Mouse (Mus musculus) C2C12 (cell line): ENCODE measurements around the gene Hoxa5. TPM values are rescaled to one million over a fixed set of nuclear protein-coding genes. Genes with fewer than 3 reads are reported as not detected.
A peak's percentile ranks its signal among the peaks of the same experiment; 100 is the strongest.

Experiments used
- H3K27me3 ChIP-seq: one replicate; pipeline ENCODE4 v1.6.1; 2011; ENCODE audit not compliant: control insufficient read depth, insufficient read depth, insufficient read length
- H3K36me3 ChIP-seq: one replicate; pipeline ENCODE4 v1.6.1; 2011; ENCODE audit not compliant: control insufficient read depth, insufficient read depth
- H3K4me3 ChIP-seq: one replicate; pipeline ENCODE4 v1.5.1; 2011; ENCODE audit warnings: mild to moderate bottlenecking, control low read depth; ENCODE audit not compliant: poor library complexity, insufficient read depth, severe bottlenecking
- H3K79me2 ChIP-seq: one replicate; pipeline ENCODE4 v1.6.1; 2011; ENCODE audit not compliant: control insufficient read depth, insufficient read depth
- H3K79me3 ChIP-seq: one replicate; pipeline ENCODE4 v1.6.1; 2011; ENCODE audit warnings: low read depth, control low read depth
- H3ac ChIP-seq: one replicate; pipeline ENCODE3; 2011; ENCODE audit warnings: low read depth; ENCODE audit not compliant: control insufficient read depth, insufficient read length
- CEBPB ChIP-seq: IDR thresholded peaks from one replicate; pipeline ENCODE4 v1.6.1; 2011; ENCODE audit warnings: low read depth, mild to moderate bottlenecking, control low read depth, moderate library complexity
- CTCF ChIP-seq: IDR thresholded peaks from one replicate; pipeline ENCODE4 v1.5.1; 2011; ENCODE audit not compliant: control insufficient read depth, insufficient read depth, insufficient read length
- FOSL1 ChIP-seq: IDR thresholded peaks from one replicate; pipeline ENCODE4 v1.8.0; 2011; ENCODE audit warnings: mild to moderate bottlenecking, low read length; ENCODE audit not compliant: poor library complexity, insufficient read depth, severe bottlenecking
- MAX ChIP-seq: IDR thresholded peaks from one replicate; pipeline ENCODE4 v1.6.1; 2011; ENCODE audit warnings: mild to moderate bottlenecking, control low read depth
- MYOD1 ChIP-seq: IDR thresholded peaks from one replicate; pipeline ENCODE4 v1.6.1; 2011; ENCODE audit warnings: low read depth; ENCODE audit not compliant: control insufficient read depth, insufficient read length
- MYOG ChIP-seq: IDR thresholded peaks from one replicate; pipeline ENCODE4 v1.6.1; 2011; ENCODE audit not compliant: control insufficient read depth, insufficient read length; ENCODE audit errors: extremely low read depth
- USF1 ChIP-seq: IDR thresholded peaks from one replicate; pipeline ENCODE4 v1.6.1; 2011; ENCODE audit warnings: low read depth, mild to moderate bottlenecking, control low read depth, moderate library complexity
- polyA plus RNA-seq: library from polyadenylated mRNA; unstranded; fragments of >200 nt; fragmentation: generic; extraction: Trizol; gene quantifications from one replicate; pipeline ENCODE4 v1.2.1, GENCODE M21; 2012; ENCODE audit warnings: missing spikeins

Hoxa5 gene
- polyA plus RNA-seq, 1 experiment: 1.5 TPM

DNA sequence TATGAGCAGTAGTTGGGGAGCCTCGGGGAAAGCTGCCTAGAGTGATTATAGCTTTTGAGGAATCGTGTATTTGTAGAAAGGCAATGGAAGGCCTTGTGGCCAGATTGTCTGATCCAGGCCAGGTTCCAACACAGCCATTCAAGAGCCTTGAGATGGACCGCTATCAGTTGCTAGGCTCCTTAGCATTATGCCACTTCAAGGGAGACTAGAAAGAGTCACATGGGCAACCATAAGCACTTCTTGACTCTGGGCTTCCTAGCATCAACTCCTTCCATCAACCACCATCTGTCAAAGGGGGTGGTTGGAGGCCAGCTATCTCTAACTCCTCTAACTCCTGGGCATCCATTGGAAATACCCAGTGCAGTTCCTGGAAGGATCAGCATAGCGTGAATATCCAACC, 45.4 kb upstream of the Hoxa5 start:
- H3K79me2 ChIP-seq: peaks cover 71% of the 10 kb centered on the region
- peak overlapping the region; percentile 14 for H3K4me3 ChIP-seq
- TF ChIP-seq CTCF (no peak), CEBPB (no peak), MAX (no peak), MYOG (no peak), MYOD1 (no peak)

DNA sequence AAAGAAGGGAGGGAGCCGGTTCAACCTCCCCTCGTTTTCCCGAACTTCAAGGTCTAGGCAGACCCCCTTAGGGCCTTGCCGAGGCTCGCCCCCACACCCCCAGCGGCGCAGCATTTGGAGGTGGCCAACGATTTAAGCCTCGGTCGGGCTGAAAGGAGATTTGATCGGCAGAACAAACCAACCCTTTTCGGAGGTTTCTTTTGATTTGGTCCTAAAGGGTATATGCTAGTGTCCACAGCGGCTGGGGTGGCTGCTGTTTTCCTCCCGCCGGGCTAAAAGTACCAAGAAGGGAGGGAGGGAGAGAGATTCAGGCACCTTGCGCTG, 45.0 kb upstream of the Hoxa5 start:
- peaks cover 49% of the 10 kb centered on the region for H3K79me3 ChIP-seq
- no peak for TF ChIP-seq CTCF
- H3K27me3 ChIP-seq: no peaks in the 10 kb centered on the region
- peak overlapping the region; percentile 14 for H3K4me3 ChIP-seq
- H3K79me2 ChIP-seq: peaks cover 76% of the 10 kb centered on the region
- peak overlapping the region; percentile 19 for H3ac ChIP-seq
- H3K36me3 ChIP-seq: peaks cover 13% of the 10 kb centered on the region

More for the DNA sequence above, 45.4 kb upstream of the Hoxa5 start:
- peaks cover 13% of the 10 kb centered on the region for H3K36me3 ChIP-seq
- H3ac ChIP-seq: no peak overlapping the region
- H3K27me3 ChIP-seq: no peaks in the 10 kb centered on the region
- H3K79me3 ChIP-seq: peaks cover 44% of the 10 kb centered on the region

DNA sequence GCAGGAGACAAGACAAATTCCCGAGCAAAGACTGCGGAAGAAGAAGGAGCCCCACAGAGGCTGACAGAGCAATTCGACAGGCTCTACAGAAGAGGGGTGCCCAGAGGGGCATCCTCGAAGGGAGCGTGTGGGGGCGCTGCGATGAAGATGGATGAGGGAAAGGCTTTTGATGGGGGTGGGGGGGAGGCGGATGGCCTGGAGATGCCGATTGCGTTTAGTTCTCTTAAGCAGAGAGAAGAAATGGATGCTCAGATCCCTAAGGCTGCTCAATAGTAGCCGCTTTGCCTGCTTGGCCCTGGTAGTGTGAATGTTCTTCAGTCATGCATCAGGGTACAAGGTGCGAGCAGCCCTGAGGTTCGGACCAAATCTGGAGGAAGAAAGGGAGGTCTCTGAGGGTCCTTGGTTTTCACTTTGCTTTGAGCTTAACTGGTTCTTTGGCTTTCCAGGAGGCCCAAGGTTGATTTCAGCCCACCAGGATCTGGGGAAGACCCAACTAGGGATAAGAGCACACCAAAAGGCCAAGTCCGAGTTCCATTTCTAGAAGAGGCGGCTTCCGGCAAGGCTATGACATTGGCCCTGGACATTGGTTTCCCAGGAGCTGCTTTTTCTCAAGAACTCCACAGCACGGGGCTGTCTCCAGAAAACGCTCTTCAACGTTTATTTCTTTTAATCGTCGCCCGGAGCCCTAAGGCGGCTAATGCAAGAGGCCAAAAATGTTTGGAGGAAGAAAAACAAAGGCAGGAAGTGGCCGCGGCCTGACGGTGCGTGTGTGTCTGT, 44.4 kb upstream of the Hoxa5 start:
- peak overlapping the region; percentile 28 for H3K4me3 ChIP-seq
- H3K79me2 ChIP-seq: peaks cover 81% of the 10 kb centered on the region
- peaks cover 53% of the 10 kb centered on the region for H3K79me3 ChIP-seq
- TF ChIP-seq CEBPB: no peak
- no peak for TF ChIP-seq FOSL1
- TF ChIP-seq CTCF: no peak
- no peak for TF ChIP-seq MYOG
- TF ChIP-seq USF1: no peak
- TF ChIP-seq MAX: no peak
- no peak for TF ChIP-seq MYOD1
- peaks cover 13% of the 10 kb centered on the region for H3K36me3 ChIP-seq
- H3ac ChIP-seq: peak overlapping the region; percentile 52
- no peaks in the 10 kb centered on the region for H3K27me3 ChIP-seq

DNA sequence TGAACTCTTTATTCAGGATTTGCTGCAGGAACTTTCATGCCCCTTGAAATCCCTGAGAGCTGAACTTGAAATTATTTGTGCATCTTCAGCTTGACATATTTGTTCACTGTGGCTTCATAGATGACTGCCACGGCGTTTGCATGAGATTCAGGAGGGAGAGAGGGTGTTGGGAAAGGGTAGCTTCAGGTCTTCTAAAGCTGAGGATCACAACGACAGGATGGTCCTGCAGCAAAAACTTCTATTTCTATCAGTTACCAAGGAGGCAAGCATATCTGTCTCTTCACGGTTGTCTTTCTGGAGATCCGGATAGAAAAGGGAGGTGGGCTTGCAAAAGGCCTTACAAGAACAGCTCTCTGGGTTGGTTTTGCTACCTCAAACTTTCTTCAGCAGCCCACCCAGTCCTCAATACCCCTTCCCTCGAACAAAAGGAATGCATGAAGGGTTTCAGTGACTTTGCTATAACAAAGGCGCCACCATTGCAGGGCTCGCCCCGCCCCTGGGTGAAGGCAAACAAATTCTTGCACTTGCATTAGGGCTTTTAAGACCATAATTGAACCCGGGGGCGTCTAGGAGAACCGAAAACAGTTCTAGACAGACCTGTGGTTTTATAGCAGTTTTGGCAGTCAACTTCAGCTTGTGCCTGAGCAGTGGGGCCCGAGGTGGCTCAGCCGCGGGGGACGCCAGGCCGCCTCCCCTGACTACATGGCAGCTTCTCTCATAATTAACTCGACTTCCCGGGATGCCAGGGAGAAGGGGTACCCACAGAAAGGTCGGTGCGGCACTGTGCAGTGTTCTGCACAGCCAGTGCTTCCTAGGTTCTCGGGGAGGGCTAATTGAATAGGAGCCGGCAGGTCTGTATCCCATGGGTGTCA, 43.6 kb upstream of the Hoxa5 start:
- Histone ChIP-seq H3K79me3 (peaks cover 61% of the 10 kb centered on the region), H3K36me3 (peaks cover 13% of the 10 kb centered on the region), H3K4me3 (peak overlapping the region; percentile 28), H3ac (peak overlapping the region; percentile 52), H3K27me3 (no peaks in the 10 kb centered on the region), H3K79me2 (peaks cover 89% of the 10 kb centered on the region)
- TF ChIP-seq CTCF (no peak), MYOG (no peak), FOSL1 (no peak), MAX (no peak), USF1 (no peak), CEBPB (no peak), MYOD1 (no peak)

DNA sequence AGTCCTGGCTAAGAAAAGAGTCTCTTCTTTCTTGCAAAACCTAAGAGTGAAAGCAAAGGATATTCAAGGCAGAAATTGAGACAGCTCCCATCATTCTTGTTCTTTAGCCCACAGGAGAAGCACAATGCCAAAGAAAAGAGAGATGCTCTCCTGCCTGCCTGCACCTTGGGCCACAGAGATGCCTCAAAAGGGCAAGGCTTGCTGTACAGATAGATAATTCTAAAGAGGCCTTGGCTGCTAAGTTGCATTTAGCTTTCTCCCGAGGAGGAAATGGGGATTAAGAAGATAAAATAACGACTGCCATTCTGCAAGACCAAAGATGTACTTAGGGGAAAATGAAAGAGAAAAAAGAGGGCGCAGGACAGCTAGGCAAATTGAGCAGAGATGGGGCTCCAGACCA, 42.5 kb upstream of the Hoxa5 start:
- no peak for TF ChIP-seq USF1
- no peak for TF ChIP-seq CEBPB
- TF ChIP-seq FOSL1: no peak
- TF ChIP-seq MAX: no peak
- no peak for TF ChIP-seq MYOD1
- no peak for TF ChIP-seq CTCF
- no peak for TF ChIP-seq MYOG
- peaks cover 66% of the 10 kb centered on the region for H3K79me3 ChIP-seq
- peak overlapping the region; percentile 75 for H3K4me3 ChIP-seq
- peak overlapping the region; percentile 37 for H3ac ChIP-seq
- H3K36me3 ChIP-seq: peaks cover 19% of the 10 kb centered on the region
- peaks cover 95% of the 10 kb centered on the region for H3K79me2 ChIP-seq
- H3K27me3 ChIP-seq: no peaks in the 10 kb centered on the region
